Mouse (Mus musculus): ENCODE results near the gene Ss18l2. TPM values are rescaled to one million over a fixed set of nuclear protein-coding genes. Genes with fewer than 3 reads are reported as not detected.

The Ss18l2 gene
- polyA plus RNA-seq, 1 experiment from 2014 or later: 237 TPM

GRCm38 (mm10) chr9:121717048-121717447 lies 6.9 kb downstream of the Ss18l2 start:
- Histone ChIP-seq H3K4me1 (ENCODE audit: control insufficient read depth in 2 of 2, insufficient read depth in 2 of 2, low read length in 2 of 2) (peaks cover 4 to 17% of the 10 kb centered on the region in 2 experiments), H3K4me2 (ENCODE audit: low read length) (no peak overlapping the region), H3K36me3 (ENCODE audit: control insufficient read depth, insufficient read depth, low read length) (peaks cover 24% of the 10 kb centered on the region), H3K9me3 (ENCODE audit: control insufficient read depth, low read length) (no peaks in the 10 kb centered on the region), H3K27me3 (ENCODE audit: control insufficient read depth, insufficient read depth, low read length) (no peaks in the 10 kb centered on the region), H3K4me3 (ENCODE audit: control insufficient read depth in 1 of 2, insufficient read depth in 1 of 2, low read depth in 1 of 2, low read length in 2 of 2) (no peak overlapping the region), H3K27ac (replicated peaks in 1 of 2; ENCODE audit: control insufficient read depth in 1 of 2, insufficient read depth in 1 of 2, low read depth in 2 of 2, low read length in 2 of 2) (no peak overlapping the region), H3K9ac (ENCODE audit: low read length) (no peak overlapping the region)
- no peak for ATAC-seq (ENCODE audit: insufficient number of reproducible peaks, insufficient read depth, low FRiP score, low read depth)
- WGBS: 83% methylated on average over 2 of the region's 2 CpGs

GRCm38 (mm10) chr9:121718070-121718705 lies 8.1 kb downstream of the Ss18l2 start:
- 68% methylated on average over 15 of the region's 15 CpGs for WGBS
- Histone ChIP-seq H3K4me1 (ENCODE audit: control insufficient read depth in 2 of 2, insufficient read depth in 2 of 2, low read length in 2 of 2) (peaks cover 4 to 17% of the 10 kb centered on the region in 2 experiments), H3K36me3 (ENCODE audit: control insufficient read depth, insufficient read depth, low read length) (peaks cover 13% of the 10 kb centered on the region), H3K9me3 (ENCODE audit: control insufficient read depth, low read length) (no peaks in the 10 kb centered on the region), H3K4me2 (ENCODE audit: low read length) (peak overlapping the region; percentile 65), H3K27ac (replicated peaks in 1 of 2; ENCODE audit: control insufficient read depth in 1 of 2, insufficient read depth in 1 of 2, low read depth in 2 of 2, low read length in 2 of 2) (peak overlapping the region; percentile 95 to 96), H3K9ac (ENCODE audit: low read length) (peak overlapping the region; percentile 68), H3K4me3 (ENCODE audit: control insufficient read depth in 1 of 2, insufficient read depth in 1 of 2, low read depth in 1 of 2, low read length in 2 of 2) (peak overlapping the region; percentile 51 to 73), H3K27me3 (ENCODE audit: control insufficient read depth, insufficient read depth, low read length) (no peaks in the 10 kb centered on the region)
- ATAC-seq (ENCODE audit: insufficient number of reproducible peaks, insufficient read depth, low FRiP score, low read depth): no peak

- Histone ChIP-seq H3K36me3 (ENCODE audit: control insufficient read depth, insufficient read depth, low read length) (peaks cover 7% of the 10 kb centered on the region), H3K27ac (replicated peaks in 1 of 2; ENCODE audit: control insufficient read depth in 1 of 2, insufficient read depth in 1 of 2, low read depth in 2 of 2, low read length in 2 of 2) (peak within 1 kb of the TSS; percentile 95 to 96), H3K4me2 (ENCODE audit: low read length) (peak within 1 kb of the TSS; percentile 77), H3K4me3 (ENCODE audit: control insufficient read depth in 1 of 2, insufficient read depth in 1 of 2, low read depth in 1 of 2, low read length in 2 of 2) (peak within 1 kb of the TSS; percentile 70 to 73), H3K4me1 (ENCODE audit: control insufficient read depth in 2 of 2, insufficient read depth in 2 of 2, low read length in 2 of 2) (peaks cover 4 to 19% of the 10 kb centered on the region in 2 experiments), H3K9ac (ENCODE audit: low read length) (peak within 1 kb of the TSS; percentile 93), H3K9me3 (ENCODE audit: control insufficient read depth, low read length) (no peaks in the 10 kb centered on the region), H3K27me3 (ENCODE audit: control insufficient read depth, insufficient read depth, low read length) (no peaks in the 10 kb centered on the region)
- WGBS: 1% methylated on average over 48 of the region's 61 CpGs
- peak; percentile 99 for ATAC-seq (ENCODE audit: insufficient number of reproducible peaks, insufficient read depth, low FRiP score, low read depth)
Measured at GRCm38 (mm10) chr9:121718792-121719318, 8.7 kb downstream of the Ss18l2 start, which contains the start of gene Nktr. TSS of gene Nktr (plus strand) at chr9:121719169.

- Histone ChIP-seq H3K9ac (ENCODE audit: low read length) (peak overlapping the region; percentile 93), H3K36me3 (ENCODE audit: control insufficient read depth, insufficient read depth, low read length) (peaks cover 7% of the 10 kb centered on the region; the same call in 1 of the 2 replicates), H3K27ac (replicated peaks in 1 of 2; ENCODE audit: control insufficient read depth in 1 of 2, insufficient read depth in 1 of 2, low read depth in 2 of 2, low read length in 2 of 2) (peak overlapping the region; percentile 90 to 96), H3K4me1 (ENCODE audit: control insufficient read depth in 2 of 2, insufficient read depth in 2 of 2, low read length in 2 of 2) (peaks cover 4 to 19% of the 10 kb centered on the region in 2 experiments), H3K4me2 (ENCODE audit: low read length) (peak overlapping the region; percentile 77), H3K4me3 (ENCODE audit: control insufficient read depth in 1 of 2, insufficient read depth in 1 of 2, low read depth in 1 of 2, low read length in 2 of 2) (peak overlapping the region; percentile 70 to 73), H3K9me3 (ENCODE audit: control insufficient read depth, low read length) (no peaks in the 10 kb centered on the region), H3K27me3 (ENCODE audit: control insufficient read depth, insufficient read depth, low read length) (no peaks in the 10 kb centered on the region)
- ATAC-seq (ENCODE audit: insufficient number of reproducible peaks, insufficient read depth, low FRiP score, low read depth): peak; percentile 66
- 1% methylated on average over 79 of the region's 87 CpGs for WGBS
Measured at GRCm38 (mm10) chr9:121719347-121720331, 9.5 kb downstream of the Ss18l2 start.

DNA sequence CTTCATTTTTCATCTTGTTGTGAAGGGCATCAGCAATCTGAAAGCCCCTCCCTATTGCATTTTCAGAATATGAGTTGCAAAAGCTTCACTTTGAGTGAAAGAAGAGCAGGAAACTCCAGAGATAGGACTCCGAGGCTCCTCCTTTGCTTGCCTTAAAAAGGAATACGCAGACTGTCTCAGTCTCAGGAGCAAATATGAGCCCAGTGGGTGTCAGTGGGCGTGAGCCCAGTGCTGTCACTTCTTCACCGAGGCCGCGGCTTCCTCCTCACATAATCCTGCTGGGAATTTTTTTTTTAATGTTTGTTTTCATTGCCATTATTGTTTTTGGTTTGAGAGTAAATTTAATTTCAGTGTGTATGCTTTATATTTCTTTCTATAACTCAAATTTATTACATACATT lies 30.4 kb downstream of the Ss18l2 start:
- H3K4me3 ChIP-seq (ENCODE audit: control insufficient read depth in 1 of 2, insufficient read depth in 1 of 2, low read depth in 1 of 2, low read length in 2 of 2): no peak overlapping the region
- H3K4me1 ChIP-seq (ENCODE audit: control insufficient read depth in 2 of 2, insufficient read depth in 2 of 2, low read length in 2 of 2): 0 out of 4 replicates have a peak, but pooled peaks cover 0 to 8% of the 10 kb centered on the region in 2 experiments
- no peaks in the 10 kb centered on the region for H3K9me3 ChIP-seq (ENCODE audit: control insufficient read depth, low read length)
- no peak overlapping the region for H3K27ac ChIP-seq (replicated peaks in 1 of 2; ENCODE audit: control insufficient read depth in 1 of 2, insufficient read depth in 1 of 2, low read depth in 2 of 2, low read length in 2 of 2)
- ATAC-seq (ENCODE audit: insufficient number of reproducible peaks, insufficient read depth, low FRiP score, low read depth): no peak
- no peak overlapping the region for H3K4me2 ChIP-seq (ENCODE audit: low read length)
- H3K27me3 ChIP-seq (ENCODE audit: control insufficient read depth, insufficient read depth, low read length): no peaks in the 10 kb centered on the region
- H3K36me3 ChIP-seq (ENCODE audit: control insufficient read depth, insufficient read depth, low read length): peaks cover 72% of the 10 kb centered on the region
- 89% methylated on average over 6 of the region's 6 CpGs for WGBS
- no peak overlapping the region for H3K9ac ChIP-seq (ENCODE audit: low read length)

DNA sequence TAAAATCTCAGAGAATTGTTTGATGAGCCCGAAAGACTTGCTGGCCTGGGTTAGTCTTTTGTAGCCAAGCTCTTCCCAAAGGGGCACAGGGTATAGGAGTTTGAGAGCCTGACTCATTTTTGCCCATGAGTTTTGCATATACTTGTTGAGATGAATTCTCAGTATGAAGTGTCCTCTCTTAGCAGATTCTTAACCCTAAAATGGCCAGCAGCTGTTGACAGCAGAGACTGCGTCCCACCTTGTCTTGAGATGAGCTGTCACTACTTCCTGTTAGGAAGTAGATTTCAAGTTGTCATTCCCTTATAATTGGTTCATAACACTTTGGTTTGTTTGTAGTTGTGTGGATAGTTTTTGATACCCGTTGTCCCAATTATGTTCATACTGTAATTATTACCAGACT lies 31.0 kb downstream of the Ss18l2 start:
- WGBS: 85% methylated on average over 3 of the region's 3 CpGs
- Histone ChIP-seq H3K4me1 (ENCODE audit: control insufficient read depth in 2 of 2, insufficient read depth in 2 of 2, low read length in 2 of 2) (0 out of 4 replicates have a peak, but pooled peaks cover 0 to 8% of the 10 kb centered on the region in 2 experiments), H3K9ac (ENCODE audit: low read length) (no peak overlapping the region), H3K9me3 (ENCODE audit: control insufficient read depth, low read length) (no peaks in the 10 kb centered on the region), H3K36me3 (ENCODE audit: control insufficient read depth, insufficient read depth, low read length) (peaks cover 72% of the 10 kb centered on the region), H3K27ac (replicated peaks in 1 of 2; ENCODE audit: control insufficient read depth in 1 of 2, insufficient read depth in 1 of 2, low read depth in 2 of 2, low read length in 2 of 2) (no peak overlapping the region), H3K4me3 (ENCODE audit: control insufficient read depth in 1 of 2, insufficient read depth in 1 of 2, low read depth in 1 of 2, low read length in 2 of 2) (no peak overlapping the region), H3K4me2 (ENCODE audit: low read length) (no peak overlapping the region), H3K27me3 (ENCODE audit: control insufficient read depth, insufficient read depth, low read length) (no peaks in the 10 kb centered on the region)
- ATAC-seq (ENCODE audit: insufficient number of reproducible peaks, insufficient read depth, low FRiP score, low read depth): no peak

DNA sequence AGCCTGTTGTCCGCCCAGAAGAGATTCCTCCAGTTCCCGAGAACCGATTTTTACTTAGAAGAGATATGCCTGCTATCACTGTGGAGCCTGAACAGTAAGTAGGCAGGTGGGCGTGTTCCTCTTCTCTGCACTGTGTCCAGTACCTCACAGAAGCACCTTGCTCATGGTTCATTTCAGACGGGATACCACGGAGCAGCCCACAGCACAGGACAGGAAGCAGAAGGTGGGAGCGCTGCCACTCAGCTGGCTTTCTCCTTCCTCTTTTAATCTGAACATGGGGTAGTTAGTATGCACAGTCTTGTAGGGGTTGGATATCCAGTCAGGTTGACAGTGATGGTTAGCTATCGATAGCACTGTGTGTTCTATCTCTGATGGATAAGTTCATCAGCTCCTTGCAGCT lies 33.9 kb downstream of the Ss18l2 start:
- Histone ChIP-seq H3K9ac (ENCODE audit: low read length) (no peak overlapping the region), H3K27ac (replicated peaks in 1 of 2; ENCODE audit: control insufficient read depth in 1 of 2, insufficient read depth in 1 of 2, low read depth in 2 of 2, low read length in 2 of 2) (no peak overlapping the region), H3K9me3 (ENCODE audit: control insufficient read depth, low read length) (no peaks in the 10 kb centered on the region), H3K4me1 (ENCODE audit: control insufficient read depth in 2 of 2, insufficient read depth in 2 of 2, low read length in 2 of 2) (peaks cover 0 to 8% of the 10 kb centered on the region in 2 experiments; a peak in 1 of 4 replicates), H3K27me3 (ENCODE audit: control insufficient read depth, insufficient read depth, low read length) (no peaks in the 10 kb centered on the region), H3K36me3 (ENCODE audit: control insufficient read depth, insufficient read depth, low read length) (peaks cover 93% of the 10 kb centered on the region), H3K4me2 (ENCODE audit: low read length) (no peak overlapping the region), H3K4me3 (ENCODE audit: control insufficient read depth in 1 of 2, insufficient read depth in 1 of 2, low read depth in 1 of 2, low read length in 2 of 2) (no peak overlapping the region)
- WGBS: 83% methylated on average over 8 of the region's 8 CpGs
- no peak for ATAC-seq (ENCODE audit: insufficient number of reproducible peaks, insufficient read depth, low FRiP score, low read depth)
